Mouse (Mus musculus) liver, postnatal 0 days (tissue): ENCODE results near the gene Igsf6.

Source experiments
- CTCF ChIP-seq: sonication (generic); IDR thresholded peaks from 2 replicates; pipeline ENCODE4 v1.5.1; 2016; ENCODE audit warnings: antibody characterized with exemption, low read depth
- EP300 ChIP-seq: IDR thresholded peaks from 2 replicates; pipeline ENCODE4 v1.6.1; 2016; ENCODE audit warnings: antibody characterized with exemption, low read depth, mild to moderate bottlenecking

- TF ChIP-seq CTCF (no peak), EP300 (no peak)
These were observed 2.9 kb upstream of the Igsf6 start for GRCm38 (mm10) chr7:121077311-121077710.
